Mouse (Mus musculus) E14TG2a.4 (cell line): Measurements from ENCODE around the gene Ptbp3.

ENCODE experiments used
- CTCF ChIP-seq: conservative IDR thresholded peaks from 2 replicates; pipeline ENCODE4 v1.5.1; 2014; ENCODE audit warnings: low read length
- NANOG ChIP-seq: IDR thresholded peaks from 2 replicates; pipeline ENCODE4 v1.6.1; 2014; ENCODE audit warnings: borderline replicate concordance, low read length, mixed read lengths

DNA sequence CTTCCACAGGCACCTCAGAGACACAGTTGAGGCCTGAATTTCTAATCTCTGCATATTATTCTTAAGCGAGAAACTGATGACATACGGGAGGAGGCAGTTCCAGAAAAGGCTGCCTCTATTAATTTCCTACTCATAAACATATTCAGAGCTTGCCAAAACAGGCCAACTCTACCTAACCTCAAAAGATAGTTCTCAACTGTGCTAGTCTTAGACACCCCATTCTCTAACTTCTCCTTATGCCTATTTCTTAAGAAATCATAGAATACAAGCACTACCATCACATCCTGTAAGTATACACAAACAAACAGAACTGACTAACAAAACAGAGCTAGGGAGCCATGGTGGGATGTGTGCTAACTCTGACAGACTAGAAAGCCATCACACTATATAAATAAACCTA lies 4.5 kb downstream of the Ptbp3 start:
- no peak for TF ChIP-seq CTCF
- TF ChIP-seq NANOG, result no peak
